Mouse (Mus musculus) ovary, postnatal 10 days (tissue): ENCODE results near the gene Atox1.

Source experiments
- DNase-seq: peaks from one replicate; pipeline ENCODE4 v3.0.0; 2022; ENCODE audit warnings: low spot score

Atox1 gene

GRCm38 (mm10) chr11:55412680-55413415, 48.2 kb downstream of the Atox1 start:
- no peak for DNase-seq

GRCm38 (mm10) chr11:55412034-55412433, 49.0 kb downstream of the Atox1 start:
- no peak for DNase-seq

GRCm38 (mm10) chr11:55410502-55410901, 50.5 kb downstream of the Atox1 start:
- DNase-seq: no peak

GRCm38 (mm10) chr11:55410005-55410404, 51.0 kb downstream of the Atox1 start:
- DNase-seq: no peak

GRCm38 (mm10) chr11:55407133-55407532, 53.9 kb downstream of the Atox1 start:
- no peak for DNase-seq

- DNase-seq: no peak
These were observed 55.2 kb downstream of the Atox1 start for GRCm38 (mm10) chr11:55405601-55406469.

- no peak for DNase-seq
These were observed 56.2 kb downstream of the Atox1 start for GRCm38 (mm10) chr11:55404659-55405457.

GRCm38 (mm10) chr11:55400863-55401262, 60.2 kb downstream of the Atox1 start:
- DNase-seq: no peak

GRCm38 (mm10) chr11:55398371-55398770, 62.7 kb downstream of the Atox1 start:
- no peak for DNase-seq

GRCm38 (mm10) chr11:55397441-55397840, 63.6 kb downstream of the Atox1 start:
- no peak for DNase-seq

GRCm38 (mm10) chr11:55397036-55397435, 64.0 kb downstream of the Atox1 start:
- no peak for DNase-seq
